ENCODE assay signal across 8 mouse cellular contexts in genomic region chr4:131409805-131410204, GRCm38 (mm10).
DNase-seq lines count a peak whose midpoint lies in the region; ATAC-seq and TF ChIP-seq lines count a peak whose summit lies in the region.

No protein-coding gene starts in this region.

- H3K4me2 ChIP-seq in intestine, embryonic 14.5 days (ENCODE audit: low read length), result no peak overlapping the region
- H3K4me2 ChIP-seq in intestine, embryonic 16.5 days (ENCODE audit: low read depth, low read length), result no peak overlapping the region
- H3K4me2 ChIP-seq in embryonic facial prominence, embryonic 11.5 days (ENCODE audit: low read depth, low read length), result no peak overlapping the region

- H3K36me3 ChIP-seq in intestine, embryonic 14.5 days (ENCODE audit: control insufficient read depth, insufficient read depth, low read length), result no peaks in the 10 kb centered on the region
- no peaks in the 10 kb centered on the region for H3K36me3 ChIP-seq in intestine, embryonic 16.5 days (ENCODE audit: control insufficient read depth, insufficient read depth, low read length)
- H3K36me3 ChIP-seq in G1E (replicated peaks), result no peaks in the 10 kb centered on the region
- H3K36me3 ChIP-seq in embryonic facial prominence, embryonic 11.5 days (replicated peaks; ENCODE audit: control insufficient read depth, insufficient read depth, low read depth, low read length), result no peaks in the 10 kb centered on the region

- H3K9me3 ChIP-seq in intestine, embryonic 14.5 days (ENCODE audit: control insufficient read depth, low read length), result no peaks in the 10 kb centered on the region
- H3K9me3 ChIP-seq in intestine, embryonic 16.5 days (ENCODE audit: control insufficient read depth, low read length), result no peaks in the 10 kb centered on the region
- H3K9me3 ChIP-seq in G1E (replicated peaks), result no peaks in the 10 kb centered on the region
- no peaks in the 10 kb centered on the region for H3K9me3 ChIP-seq in embryonic facial prominence, embryonic 11.5 days (replicated peaks; ENCODE audit: control insufficient read depth, low read length)

- H3K4me1 ChIP-seq in intestine, embryonic 14.5 days (replicated peaks; ENCODE audit: control insufficient read depth, insufficient read depth, low read length), result no peaks in the 10 kb centered on the region
- H3K4me1 ChIP-seq in intestine, embryonic 16.5 days (ENCODE audit: control insufficient read depth, insufficient read depth, low read length), result 0 out of 2 replicates have a peak, but pooled peaks cover 5% of the 10 kb centered on the region
- no peaks in the 10 kb centered on the region for H3K4me1 ChIP-seq in G1E (ENCODE audit: insufficient read depth, low read depth, low read length)
- H3K4me1 ChIP-seq in embryonic facial prominence, embryonic 11.5 days (ENCODE audit: control insufficient read depth, insufficient read depth, low read length), result no peaks in the 10 kb centered on the region
- peaks cover 51% of the 10 kb centered on the region for H3K4me1 ChIP-seq in olfactory bulb, adult 2 months (ENCODE audit: control insufficient read depth, insufficient read depth, low read length)

- H3K9ac ChIP-seq in intestine, embryonic 14.5 days (ENCODE audit: low read length), result no peak overlapping the region
- H3K9ac ChIP-seq in intestine, embryonic 16.5 days (ENCODE audit: low read depth, low read length), result no peak overlapping the region
- H3K9ac ChIP-seq in embryonic facial prominence, embryonic 11.5 days (replicated peaks; ENCODE audit: low read length), result no peak overlapping the region

- no peak overlapping the region for H3K4me3 ChIP-seq in intestine, embryonic 14.5 days (ENCODE audit: low read depth, low read length)
- H3K4me3 ChIP-seq in intestine, embryonic 16.5 days (ENCODE audit: low read length), result no peak overlapping the region
- H3K4me3 ChIP-seq in G1E (ENCODE audit: low read depth, low read length), result no peak overlapping the region
- H3K4me3 ChIP-seq in embryonic facial prominence, embryonic 11.5 days (ENCODE audit: low read depth, low read length), result no peak overlapping the region
- H3K4me3 ChIP-seq in olfactory bulb, adult 2 months (ENCODE audit: insufficient read depth, low read depth, low read length), result no peak overlapping the region

- 0 out of 2 replicates have a peak, but pooled peaks have one; percentile 43 for ATAC-seq in intestine, embryonic 14.5 days (replicated peaks; ENCODE audit: low FRiP score, low TSS enrichment, low read depth)
- no peak for ATAC-seq in intestine, embryonic 16.5 days
- ATAC-seq in G1E (ENCODE audit: extremely low read depth, insufficient number of reproducible peaks, low FRiP score, poor library complexity, severe bottlenecking), result no peak
- 0 out of 2 replicates have a peak, but pooled peaks have one; percentile 24 for ATAC-seq in embryonic facial prominence, embryonic 11.5 days (replicated peaks; ENCODE audit: insufficient number of reproducible peaks, low FRiP score, low TSS enrichment, low read depth)

- no peaks in the 10 kb centered on the region for H3K27me3 ChIP-seq in intestine, embryonic 14.5 days (replicated peaks; ENCODE audit: control insufficient read depth, insufficient read depth, low read length)
- H3K27me3 ChIP-seq in intestine, embryonic 16.5 days (replicated peaks; ENCODE audit: control insufficient read depth, insufficient read depth, low read length), result no peaks in the 10 kb centered on the region
- H3K27me3 ChIP-seq in G1E (ENCODE audit: insufficient read depth, low read length), result peaks cover 22% of the 10 kb centered on the region
- H3K27me3 ChIP-seq in embryonic facial prominence, embryonic 11.5 days (ENCODE audit: control insufficient read depth, insufficient read depth, low read length), result no peaks in the 10 kb centered on the region

- DNase-seq in intestine, embryonic 14.5 days (ENCODE audit: low spot score), result peak; percentile 78
- DNase-seq in 416B (ENCODE audit: low read depth), result peak; percentile 11
- peak; percentile 5 for DNase-seq in G1E (ENCODE audit: low spot score)
- peak; percentile 69 for DNase-seq in embryonic facial prominence, embryonic 11.5 days (ENCODE audit: low spot score)
- peak; percentile 58 to 75 for DNase-seq in kidney, postnatal 25 days
- DNase-seq in layer of hippocampus, adult 18-20 months (ENCODE audit: low spot score in 2 of 2), result no peak

- 31% methylated on average over 3 of the region's 3 CpGs for WGBS in intestine, embryonic 14.5 days
- WGBS in intestine, embryonic 16.5 days, result 38% methylated on average over 3 of the region's 3 CpGs
- 31% methylated on average over 3 of the region's 3 CpGs for WGBS in embryonic facial prominence, embryonic 11.5 days
- WGBS in olfactory bulb, adult 2 months, result 54% methylated on average over 3 of the region's 3 CpGs

- TF ChIP-seq CTCF in G1E (IDR thresholded peaks at IDR 0.05; ENCODE audit: low read depth, low read length), result peak; percentile 65
- peak; percentile 64; the same call in 1 of the 2 replicates for TF ChIP-seq CTCF in olfactory bulb, adult 2 months (IDR thresholded peaks at IDR 0.05; ENCODE audit: insufficient read depth, low read depth, low read length)

- H3K27ac ChIP-seq in intestine, embryonic 14.5 days (ENCODE audit: low read depth), result no peak overlapping the region
- no peak overlapping the region for H3K27ac ChIP-seq in intestine, embryonic 16.5 days (ENCODE audit: low read length)
- no peak overlapping the region for H3K27ac ChIP-seq in embryonic facial prominence, embryonic 11.5 days (replicated peaks; ENCODE audit: low read depth, low read length)
- H3K27ac ChIP-seq in olfactory bulb, adult 2 months (ENCODE audit: insufficient read depth, low read depth, low read length), result no peak overlapping the region

- no peak for TF ChIP-seq POLR2A in olfactory bulb, adult 2 months (IDR thresholded peaks at IDR 0.05; ENCODE audit: insufficient read depth, low read depth, low read length)

Comparison
In these comparisons a context has a peak if more than half of its experiments do, and no peak if none do; other contexts are left out.
1. ATAC-seq: peak in intestine, embryonic 14.5 days (single experiment) and embryonic facial prominence, embryonic 11.5 days (single experiment); none in intestine, embryonic 16.5 days (single experiment) and G1E (single experiment).
2. DNase-seq: peak in intestine, embryonic 14.5 days (single experiment), 416B (single experiment), G1E (single experiment), embryonic facial prominence, embryonic 11.5 days (single experiment) and kidney, postnatal 25 days (2 of 2); none in layer of hippocampus, adult 18-20 months (0 of 2).